8 mouse cellular contexts compared by ENCODE assay signal in genomic region chr4:41756440-41756839, GRCm38 (mm10). TPM values are rescaled to one million over a fixed set of nuclear protein-coding genes. Genes with fewer than 3 reads are reported as not detected.
DNase-seq lines count a peak whose midpoint lies in the region; ATAC-seq lines count a peak whose summit lies in the region.

No protein-coding gene starts in this region.

- H3K4me1 ChIP-seq in neural tube, embryonic 11.5 days (ENCODE audit: control insufficient read depth, insufficient read depth, low read length), result peaks cover 14% of the 10 kb centered on the region; the same call in 1 of the 2 replicates
- peaks cover 32% of the 10 kb centered on the region for H3K4me1 ChIP-seq in limb, embryonic 13.5 days
- peaks cover 25% of the 10 kb centered on the region for H3K4me1 ChIP-seq in stomach, embryonic 15.5 days

- ATAC-seq in neural tube, embryonic 11.5 days (ENCODE audit: insufficient read depth, low FRiP score, low TSS enrichment), result no peak
- ATAC-seq in limb, embryonic 13.5 days (ENCODE audit: low FRiP score, low read depth), result no peak
- no peak for ATAC-seq in stomach, embryonic 15.5 days (ENCODE audit: insufficient read depth, low FRiP score, low read depth)

- no peaks in the 10 kb centered on the region for H3K27me3 ChIP-seq in neural tube, embryonic 11.5 days (ENCODE audit: control insufficient read depth, insufficient read depth, low read length)
- H3K27me3 ChIP-seq in limb, embryonic 13.5 days, result no peaks in the 10 kb centered on the region
- no peaks in the 10 kb centered on the region for H3K27me3 ChIP-seq in stomach, embryonic 15.5 days (replicated peaks)

- no peaks in the 10 kb centered on the region; the same call in 1 of the 2 replicates for H3K36me3 ChIP-seq in neural tube, embryonic 11.5 days (ENCODE audit: control insufficient read depth, insufficient read depth, low read length)
- H3K36me3 ChIP-seq in limb, embryonic 13.5 days, result peaks cover 18% of the 10 kb centered on the region
- no peaks in the 10 kb centered on the region for H3K36me3 ChIP-seq in stomach, embryonic 15.5 days

- no peak overlapping the region for H3K27ac ChIP-seq in neural tube, embryonic 11.5 days (ENCODE audit: low read depth, low read length)
- H3K27ac ChIP-seq in limb, embryonic 13.5 days, result no peak overlapping the region
- no peak overlapping the region for H3K27ac ChIP-seq in stomach, embryonic 15.5 days

- H3K4me2 ChIP-seq in neural tube, embryonic 11.5 days (ENCODE audit: low read depth), result peak overlapping the region; percentile 98
- peak overlapping the region; percentile 93 for H3K4me2 ChIP-seq in limb, embryonic 13.5 days (replicated peaks)
- H3K4me2 ChIP-seq in stomach, embryonic 15.5 days, result peak overlapping the region; percentile 85

- peak; percentile 58 for DNase-seq in cerebellum, adult 9-10 months
- no peak for DNase-seq in cerebellum, adult 18-20 months
- DNase-seq in neural tube, embryonic 11.5 days (ENCODE audit: low spot score), result no peak
- DNase-seq in neural tube, embryonic 10.5 days (ENCODE audit: extremely low spot score, low spot score), result no peak
- no peak for DNase-seq in layer of hippocampus, adult 8-10 months (ENCODE audit: low spot score in 2 of 2)
- DNase-seq in layer of hippocampus, postnatal 14 days (ENCODE audit: low spot score in 2 of 2), result no peak

- no peak overlapping the region for H3K9ac ChIP-seq in neural tube, embryonic 11.5 days (ENCODE audit: low read length)
- peak overlapping the region; percentile 82 for H3K9ac ChIP-seq in limb, embryonic 13.5 days
- no peak overlapping the region for H3K9ac ChIP-seq in stomach, embryonic 15.5 days

- 78% methylated on average over 8 of the region's 8 CpGs for WGBS in neural tube, embryonic 11.5 days
- 77% methylated on average over 8 of the region's 8 CpGs for WGBS in limb, embryonic 13.5 days
- WGBS in stomach, embryonic 15.5 days, result 72% methylated on average over 8 of the region's 8 CpGs

- H3K9me3 ChIP-seq in neural tube, embryonic 11.5 days (ENCODE audit: control insufficient read depth, low read length), result no peaks in the 10 kb centered on the region
- no peaks in the 10 kb centered on the region for H3K9me3 ChIP-seq in limb, embryonic 13.5 days
- H3K9me3 ChIP-seq in stomach, embryonic 15.5 days, result no peaks in the 10 kb centered on the region

- H3K4me3 ChIP-seq in neural tube, embryonic 11.5 days (ENCODE audit: low read depth, low read length), result no peak overlapping the region
- peak overlapping the region; percentile 74 for H3K4me3 ChIP-seq in limb, embryonic 13.5 days
- H3K4me3 ChIP-seq in stomach, embryonic 15.5 days (replicated peaks), result peak overlapping the region; percentile 68

RNA-seq across cellular contexts. Expression of gene Sigmar1, which starts 0.5 kb away (rescaled TPM):
- polyA plus RNA-seq in neural tube, embryonic 11.5 days (2014; fragmentation: Nextera tagmentation; extraction: Ambion mirVana), result 77.8 and 83.7 TPM in 2 replicates
- polyA plus RNA-seq in limb, embryonic 13.5 days (2015; fragmentation: Nextera tagmentation; extraction: Ambion mirVana), result 81.8 and 84.6 TPM in 2 replicates
- polyA plus RNA-seq in stomach, embryonic 15.5 days (2015; fragmentation: Nextera tagmentation; extraction: Ambion mirVana), result 81.6 and 82.2 TPM in 2 replicates
- 10 to 100 TPM; 37.7 to 46.8 (median 40.6) TPM for total RNA-seq in layer of hippocampus, adult 8-10 months (2022)
- 10 to 100 TPM; 40.2 to 44.2 TPM for total RNA-seq in layer of hippocampus, postnatal 14 days (2021)

RNA-seq across cellular contexts. Expression of gene Galt, which starts 1.4 kb away (rescaled TPM):
- polyA plus RNA-seq in neural tube, embryonic 11.5 days (2014; fragmentation: Nextera tagmentation; extraction: Ambion mirVana), result 22.7 and 25.3 TPM in 2 replicates
- 40.4 and 47.3 TPM in 2 replicates for polyA plus RNA-seq in limb, embryonic 13.5 days (2015; fragmentation: Nextera tagmentation; extraction: Ambion mirVana)
- polyA plus RNA-seq in stomach, embryonic 15.5 days (2015; fragmentation: Nextera tagmentation; extraction: Ambion mirVana), result 39.6 and 47.9 TPM in 2 replicates
- total RNA-seq in layer of hippocampus, adult 8-10 months (2022), result 10 to 100 TPM; 52.0 to 67.1 (median 53.6) TPM
- 10 to 100 TPM; 50.0 to 54.2 TPM for total RNA-seq in layer of hippocampus, postnatal 14 days (2021)

RNA-seq across cellular contexts. Expression of gene Ccl27a, which starts 17.6 kb away (rescaled TPM):
- 64.8 and 69.6 TPM in 2 replicates for polyA plus RNA-seq in neural tube, embryonic 11.5 days (2014; fragmentation: Nextera tagmentation; extraction: Ambion mirVana)
- 53.0 and 64.8 TPM in 2 replicates for polyA plus RNA-seq in limb, embryonic 13.5 days (2015; fragmentation: Nextera tagmentation; extraction: Ambion mirVana)
- polyA plus RNA-seq in stomach, embryonic 15.5 days (2015; fragmentation: Nextera tagmentation; extraction: Ambion mirVana), result 31.5 and 33.7 TPM in 2 replicates
- total RNA-seq in layer of hippocampus, adult 8-10 months (2022), result 100 to 1,000 TPM; 121 to 139 (median 130) TPM
- total RNA-seq in layer of hippocampus, postnatal 14 days (2021), result 100 to 1,000 TPM; 118 to 125 TPM

RNA-seq across cellular contexts. Expression of gene Arid3c, which starts 25.5 kb away (rescaled TPM):
- 1.2 and 2.0 TPM in 2 replicates for polyA plus RNA-seq in neural tube, embryonic 11.5 days (2014; fragmentation: Nextera tagmentation; extraction: Ambion mirVana)
- 0.14 TPM in 1 of 2 replicates, not detected in the other for polyA plus RNA-seq in limb, embryonic 13.5 days (2015; fragmentation: Nextera tagmentation; extraction: Ambion mirVana)
- polyA plus RNA-seq in stomach, embryonic 15.5 days (2015; fragmentation: Nextera tagmentation; extraction: Ambion mirVana), result not detected in 2 replicates
- not detected for total RNA-seq in layer of hippocampus, adult 8-10 months (2022)
- not detected for total RNA-seq in layer of hippocampus, postnatal 14 days (2021)

RNA-seq across cellular contexts. Expression of gene Dctn3, which starts 33.5 kb away (rescaled TPM):
- polyA plus RNA-seq in neural tube, embryonic 11.5 days (2014; fragmentation: Nextera tagmentation; extraction: Ambion mirVana), result 171 and 180 TPM in 2 replicates
- polyA plus RNA-seq in limb, embryonic 13.5 days (2015; fragmentation: Nextera tagmentation; extraction: Ambion mirVana), result 104 and 106 TPM in 2 replicates
- 124 and 130 TPM in 2 replicates for polyA plus RNA-seq in stomach, embryonic 15.5 days (2015; fragmentation: Nextera tagmentation; extraction: Ambion mirVana)
- 100 to 1,000 TPM; 141 to 156 (median 152) TPM for total RNA-seq in layer of hippocampus, adult 8-10 months (2022)
- total RNA-seq in layer of hippocampus, postnatal 14 days (2021), result 100 to 1,000 TPM; 161 to 163 TPM
